Comparison of ENCODE assay signal across 8 mouse cellular contexts in genomic region chr11:106215450-106215859, GRCm38 (mm10). TPM values are rescaled to one million over a fixed set of nuclear protein-coding genes. Genes with fewer than 3 reads are reported as not detected.
DNase-seq lines count a peak whose midpoint lies in the region; ATAC-seq and TF ChIP-seq lines count a peak whose summit lies in the region.

No protein-coding gene starts in this region.

- peaks cover 7% of the 10 kb centered on the region for H3K36me3 ChIP-seq in kidney, adult 2 months (ENCODE audit: control insufficient read depth, insufficient read depth, low read length)
- H3K36me3 ChIP-seq in hindbrain, embryonic 13.5 days, result peaks cover 26% of the 10 kb centered on the region
- peaks cover 24% of the 10 kb centered on the region for H3K36me3 ChIP-seq in midbrain, embryonic 13.5 days

- peak overlapping the region; percentile 68 for H3K4me2 ChIP-seq in hindbrain, embryonic 13.5 days
- peak overlapping the region; percentile 68 for H3K4me2 ChIP-seq in midbrain, embryonic 13.5 days (replicated peaks)

- TF ChIP-seq POLR2A in kidney, adult 2 months (IDR thresholded peaks at IDR 0.05; ENCODE audit: low read depth, low read length), result no peak
- no peak for TF ChIP-seq POLR2A in bone marrow, adult 2 months (IDR thresholded peaks at IDR 0.05; ENCODE audit: borderline replicate concordance, control insufficient read depth, low read depth, low read length)

- ATAC-seq in hindbrain, embryonic 13.5 days (ENCODE audit: low FRiP score), result no peak
- ATAC-seq in midbrain, embryonic 13.5 days, result no peak

- DNase-seq in kidney, adult 2 months, result no peak
- DNase-seq in kidney, postnatal 10 days, result no peak
- DNase-seq in left cerebral cortex, adult 18-20 months (ENCODE audit: low spot score in 2 of 2), result no peak
- no peak for DNase-seq in left cerebral cortex, postnatal 10 days (ENCODE audit: extremely low spot score in 1 of 2, low spot score in 2 of 2)
- no peak for DNase-seq in ovary, postnatal 14 days (ENCODE audit: low spot score)

- no peak for TF ChIP-seq CTCF in kidney, adult 2 months (conservative IDR thresholded peaks at IDR 0.05; ENCODE audit: insufficient read depth, insufficient read length, low read depth, low read length)
- no peak for TF ChIP-seq CTCF in bone marrow, adult 2 months (IDR thresholded peaks at IDR 0.05; ENCODE audit: control insufficient read depth, insufficient read depth, low read length)

- H3K27ac ChIP-seq in kidney, adult 2 months (ENCODE audit: insufficient read depth, low read depth, low read length), result peak overlapping the region; percentile 84; the same call in 1 of the 2 replicates
- H3K27ac ChIP-seq in bone marrow, adult 2 months (ENCODE audit: control insufficient read depth, insufficient read depth, low read depth, low read length, poor library complexity), result no peak overlapping the region
- peak overlapping the region; percentile 94; the same call in 1 of the 2 replicates for H3K27ac ChIP-seq in hindbrain, embryonic 13.5 days
- no peak overlapping the region for H3K27ac ChIP-seq in midbrain, embryonic 13.5 days

- intact Hi-C loops in left cerebral cortex, postnatal 10 days (cut with DNase I), result no loop called here

- peaks cover 12% of the 10 kb centered on the region; the same call in 1 of the 2 replicates for H3K4me1 ChIP-seq in kidney, adult 2 months (ENCODE audit: control insufficient read depth, insufficient read depth, low read length)
- H3K4me1 ChIP-seq in bone marrow, adult 2 months (ENCODE audit: control insufficient read depth, insufficient read depth, low read length), result peaks cover 1% of the 10 kb centered on the region; the same call in 1 of the 2 replicates
- H3K4me1 ChIP-seq in hindbrain, embryonic 13.5 days (replicated peaks), result peaks cover 41% of the 10 kb centered on the region
- H3K4me1 ChIP-seq in midbrain, embryonic 13.5 days (replicated peaks), result peaks cover 45% of the 10 kb centered on the region

- 11% methylated on average over 7 of the region's 7 CpGs for WGBS in kidney, adult 2 months
- 6% methylated on average over 7 of the region's 7 CpGs for WGBS in bone marrow, adult 2 months
- 31% methylated on average over 7 of the region's 7 CpGs for WGBS in hindbrain, embryonic 13.5 days
- 28% methylated on average over 7 of the region's 7 CpGs for WGBS in midbrain, embryonic 13.5 days

- H3K9ac ChIP-seq in hindbrain, embryonic 13.5 days, result peak overlapping the region; percentile 97
- peak overlapping the region; percentile 89 for H3K9ac ChIP-seq in midbrain, embryonic 13.5 days (replicated peaks)

- no peaks in the 10 kb centered on the region for H3K9me3 ChIP-seq in hindbrain, embryonic 13.5 days
- H3K9me3 ChIP-seq in midbrain, embryonic 13.5 days, result no peaks in the 10 kb centered on the region

- H3K4me3 ChIP-seq in kidney, adult 2 months (ENCODE audit: insufficient read depth, low read depth, low read length), result peak overlapping the region; percentile 81
- H3K4me3 ChIP-seq in bone marrow, adult 2 months (replicated peaks; ENCODE audit: control insufficient read depth, low read depth, low read length), result peak overlapping the region; percentile 97
- H3K4me3 ChIP-seq in hindbrain, embryonic 13.5 days, result peak overlapping the region; percentile 96
- peak overlapping the region; percentile 99 for H3K4me3 ChIP-seq in midbrain, embryonic 13.5 days (replicated peaks)

- H3K27me3 ChIP-seq in kidney, adult 2 months (replicated peaks; ENCODE audit: control insufficient read depth, insufficient read depth, low read length), result no peaks in the 10 kb centered on the region
- no peaks in the 10 kb centered on the region for H3K27me3 ChIP-seq in hindbrain, embryonic 13.5 days
- no peaks in the 10 kb centered on the region for H3K27me3 ChIP-seq in midbrain, embryonic 13.5 days

RNA-seq across cellular contexts. Expression of gene Ccdc47, which starts 0.7 kb away (rescaled TPM):
- 14.0 and 20.6 TPM in 2 replicates for polyA plus RNA-seq in kidney, adult 2 months (2012; rRNA removed)
- polyA plus RNA-seq in bone marrow, adult 2 months (2011; ENCODE audit: insufficient read depth, insufficient read length, low replicate concordance, missing spikeins), result 24.4 and 27.9 TPM in 2 replicates
- 97.0 and 106 TPM in 2 replicates for polyA plus RNA-seq in hindbrain, embryonic 13.5 days (2015; fragmentation: Nextera tagmentation; extraction: Ambion mirVana)
- 96.2 and 101 TPM in 2 replicates for polyA plus RNA-seq in midbrain, embryonic 13.5 days (2015; fragmentation: Nextera tagmentation; extraction: Ambion mirVana)
- 10 to 100 TPM; 84.2 to 91.5 TPM for total RNA-seq in left cerebral cortex, adult 18-20 months (2021)
- total RNA-seq in left cerebral cortex, postnatal 10 days (2021), result 10 to 100 TPM; 77.3 to 85.3 TPM

RNA-seq across cellular contexts. Expression of gene Ddx42, which starts 1.3 kb away (rescaled TPM):
- 8.3 and 10.0 TPM in 2 replicates for polyA plus RNA-seq in kidney, adult 2 months (2012; rRNA removed)
- polyA plus RNA-seq in bone marrow, adult 2 months (2011; ENCODE audit: insufficient read depth, insufficient read length, low replicate concordance, missing spikeins), result 20.2 and 33.5 TPM in 2 replicates
- 92.0 and 96.2 TPM in 2 replicates for polyA plus RNA-seq in hindbrain, embryonic 13.5 days (2015; fragmentation: Nextera tagmentation; extraction: Ambion mirVana)
- polyA plus RNA-seq in midbrain, embryonic 13.5 days (2015; fragmentation: Nextera tagmentation; extraction: Ambion mirVana), result 101 and 105 TPM in 2 replicates
- 10 to 100 TPM; 64.4 to 68.0 TPM for total RNA-seq in left cerebral cortex, adult 18-20 months (2021)
- 10 to 100 TPM; 67.9 to 72.7 TPM for total RNA-seq in left cerebral cortex, postnatal 10 days (2021)

RNA-seq across cellular contexts. Expression of gene Strada, which starts 13.5 kb away (rescaled TPM):
- polyA plus RNA-seq in kidney, adult 2 months (2012; rRNA removed), result 28.4 and 28.5 TPM in 2 replicates
- 9.2 and 21.7 TPM in 2 replicates for polyA plus RNA-seq in bone marrow, adult 2 months (2011; ENCODE audit: insufficient read depth, insufficient read length, low replicate concordance, missing spikeins)
- 31.2 and 34.2 TPM in 2 replicates for polyA plus RNA-seq in hindbrain, embryonic 13.5 days (2015; fragmentation: Nextera tagmentation; extraction: Ambion mirVana)
- 33.8 and 36.9 TPM in 2 replicates for polyA plus RNA-seq in midbrain, embryonic 13.5 days (2015; fragmentation: Nextera tagmentation; extraction: Ambion mirVana)
- total RNA-seq in left cerebral cortex, adult 18-20 months (2021), result 10 to 100 TPM; 24.8 to 29.8 TPM
- 10 to 100 TPM; 27.5 to 28.2 TPM for total RNA-seq in left cerebral cortex, postnatal 10 days (2021)

RNA-seq across cellular contexts. Expression of gene Ftsj3, which starts 40.4 kb away (rescaled TPM):
- polyA plus RNA-seq in kidney, adult 2 months (2012; rRNA removed), result 11.7 TPM in 2 replicates
- polyA plus RNA-seq in bone marrow, adult 2 months (2011; ENCODE audit: insufficient read depth, insufficient read length, low replicate concordance, missing spikeins), result 27.2 and 48.5 TPM in 2 replicates
- polyA plus RNA-seq in hindbrain, embryonic 13.5 days (2015; fragmentation: Nextera tagmentation; extraction: Ambion mirVana), result 37.4 and 38.3 TPM in 2 replicates
- 39.3 and 40.3 TPM in 2 replicates for polyA plus RNA-seq in midbrain, embryonic 13.5 days (2015; fragmentation: Nextera tagmentation; extraction: Ambion mirVana)
- total RNA-seq in left cerebral cortex, adult 18-20 months (2021), result 10 to 100 TPM; 25.9 to 26.9 TPM
- total RNA-seq in left cerebral cortex, postnatal 10 days (2021), result 10 to 100 TPM; 31.0 to 32.8 TPM

RNA-seq across cellular contexts. Expression of gene Psmc5, which starts 40.5 kb away (rescaled TPM):
- polyA plus RNA-seq in kidney, adult 2 months (2012; rRNA removed), result 52.5 and 66.9 TPM in 2 replicates
- 74.3 and 96.0 TPM in 2 replicates for polyA plus RNA-seq in bone marrow, adult 2 months (2011; ENCODE audit: insufficient read depth, insufficient read length, low replicate concordance, missing spikeins)
- polyA plus RNA-seq in hindbrain, embryonic 13.5 days (2015; fragmentation: Nextera tagmentation; extraction: Ambion mirVana), result 339 and 341 TPM in 2 replicates
- polyA plus RNA-seq in midbrain, embryonic 13.5 days (2015; fragmentation: Nextera tagmentation; extraction: Ambion mirVana), result 324 and 341 TPM in 2 replicates
- 100 to 1,000 TPM; 211 to 215 TPM for total RNA-seq in left cerebral cortex, adult 18-20 months (2021)
- total RNA-seq in left cerebral cortex, postnatal 10 days (2021), result 100 to 1,000 TPM; 127 to 134 TPM

Comparison
In these comparisons a context has a peak if more than half of its experiments do, and no peak if none do; other contexts are left out.
1. H3K27ac ChIP-seq: peak in kidney, adult 2 months (single experiment) and hindbrain, embryonic 13.5 days (single experiment); none in bone marrow, adult 2 months (single experiment) and midbrain, embryonic 13.5 days (single experiment).
2. Peak in every context shown above with its lines, with median percentiles within 50 percentile points of each other: H3K4me3 ChIP-seq.